Mouse (Mus musculus): ENCODE measurements around the gene Mfap1a.

DNA sequence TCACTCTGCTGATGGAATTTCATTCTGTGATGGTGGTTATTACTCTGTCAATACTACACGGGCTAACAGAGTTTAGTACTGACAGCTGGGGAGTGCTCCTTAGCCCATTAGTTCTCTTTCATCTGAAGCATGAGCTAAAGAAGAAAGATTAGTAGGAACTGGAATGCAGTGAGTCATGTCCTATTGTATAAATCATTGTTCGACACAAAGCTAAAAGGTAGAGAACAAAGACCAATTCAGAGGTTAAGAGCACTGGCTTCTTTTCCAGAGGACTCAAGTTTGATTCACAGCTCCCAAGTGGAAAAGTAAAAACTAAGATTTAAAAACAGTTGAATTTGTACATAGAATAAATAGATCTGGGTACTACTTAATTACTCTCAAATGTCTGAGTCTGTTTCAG is 46.4 kb downstream of the Mfap1a start:
- no peak for TF ChIP-seq HCFC1 (IDR thresholded peaks at IDR 0.05; ENCODE audit: borderline replicate concordance, insufficient read depth, low read length)
- no peak for TF ChIP-seq ZNF384 (IDR thresholded peaks at IDR 0.05; ENCODE audit: low read depth, low read length)
- TF ChIP-seq ZC3H11A (IDR thresholded peaks at IDR 0.05; ENCODE audit: borderline replicate concordance, low read depth, low read length): no peak

Measured in ES-E14 (cell line).